Mouse (Mus musculus) retina, adult 2 months (tissue): ENCODE data around the gene Ptpn11.
"Not testable (repeated sequence)": the region's sequence is repeated elsewhere in the genome, so short reads cannot be mapped to it uniquely, and the experiment has no call there.

ENCODE experiments used
- DNase-seq: peaks from one replicate; pipeline ENCODE4 v3.0.0-alpha.2; 2012; ENCODE audit warnings: low read depth, low spot score

Gene Ptpn11

DNA sequence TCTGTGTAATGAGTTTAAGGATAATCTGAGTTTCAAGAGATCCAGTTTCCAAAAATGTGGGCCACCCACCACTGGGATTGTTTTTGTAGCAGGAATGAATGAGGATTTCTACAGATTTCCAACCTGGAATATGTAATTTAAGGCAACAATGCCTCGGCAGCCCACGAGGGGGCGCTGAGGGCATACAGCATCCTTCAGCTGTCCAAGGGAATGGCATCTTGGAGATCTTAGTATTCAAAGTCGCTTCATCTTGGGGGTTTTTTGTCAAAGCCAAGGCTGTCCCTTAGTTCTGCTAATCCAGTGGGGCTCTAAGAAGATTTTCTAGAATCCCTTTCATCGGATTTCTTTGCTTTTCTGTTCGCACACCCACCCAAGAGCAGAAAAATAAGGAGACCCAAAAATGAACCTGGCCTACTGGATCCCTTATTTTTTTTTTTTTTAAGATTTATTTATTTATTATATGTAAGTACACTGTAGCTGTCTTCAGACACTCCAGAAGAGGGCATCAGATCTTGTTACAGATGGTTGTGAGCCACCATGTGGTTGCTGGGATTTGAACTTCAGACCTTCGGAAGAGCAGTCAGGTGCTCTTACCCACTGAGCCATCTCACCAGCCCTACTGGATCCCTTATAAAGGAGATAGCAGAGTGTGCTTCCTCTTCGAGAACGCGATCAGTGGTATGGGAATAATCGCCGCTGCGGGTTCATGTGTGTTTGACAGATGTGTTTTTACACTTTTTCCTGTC is 24.4 kb upstream of the Ptpn11 start:
- DNase-seq: no peak

DNA sequence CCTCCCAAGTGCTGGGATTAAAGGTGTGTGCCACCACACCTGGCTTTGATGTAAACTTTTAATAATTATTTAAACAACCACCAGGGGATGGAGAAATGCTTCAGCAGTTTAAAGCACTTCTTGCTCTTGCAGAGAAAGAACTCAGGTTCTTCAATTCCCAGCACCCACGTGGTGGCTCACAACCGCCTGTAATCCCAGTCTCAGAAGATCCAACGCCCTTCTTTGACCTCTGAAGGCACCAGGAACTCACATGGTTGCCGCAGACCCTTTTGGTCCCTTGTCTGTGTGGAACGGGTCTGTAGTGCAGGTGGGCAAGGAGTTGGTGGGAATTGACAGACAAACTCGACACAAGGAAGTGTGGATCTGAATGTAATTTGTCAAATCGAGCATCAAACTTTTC is 23.5 kb upstream of the Ptpn11 start:
- no peak for DNase-seq

DNA sequence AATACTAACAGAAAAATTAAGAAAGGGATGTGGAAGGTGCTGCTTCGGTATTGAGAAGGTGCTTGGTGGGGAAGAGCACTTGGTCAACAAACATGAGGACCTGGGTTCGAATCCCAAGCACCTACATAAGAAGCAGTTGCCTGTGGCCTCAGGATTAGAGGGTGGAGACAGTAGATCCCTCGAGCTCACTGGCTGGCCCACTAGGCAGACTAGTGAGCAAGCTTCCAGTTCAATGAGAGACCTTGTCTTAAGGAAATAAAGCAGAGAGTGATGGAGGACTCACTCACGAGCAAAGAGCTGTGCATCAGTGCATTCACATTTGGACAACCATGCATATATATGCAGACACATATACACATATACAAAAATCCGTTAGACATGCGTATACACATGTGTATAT is 20.9 kb upstream of the Ptpn11 start:
- no peak for DNase-seq

DNA sequence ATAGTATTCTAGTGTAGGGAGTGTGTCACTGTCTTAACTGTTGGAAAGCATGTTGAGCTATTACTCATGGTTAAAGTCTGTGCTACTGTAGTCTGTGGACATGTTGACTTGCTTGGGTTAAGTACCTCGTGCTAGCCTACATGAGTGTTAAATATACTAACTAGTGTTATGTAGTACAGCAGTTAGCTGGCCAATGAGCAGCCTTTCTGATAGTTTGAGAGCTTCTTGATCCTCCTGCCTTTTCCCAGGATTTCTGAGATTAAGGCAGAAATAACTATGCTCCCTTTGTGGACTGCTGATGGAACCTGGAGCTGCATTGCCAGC is 19.4 kb upstream of the Ptpn11 start:
- no peak for DNase-seq

DNA sequence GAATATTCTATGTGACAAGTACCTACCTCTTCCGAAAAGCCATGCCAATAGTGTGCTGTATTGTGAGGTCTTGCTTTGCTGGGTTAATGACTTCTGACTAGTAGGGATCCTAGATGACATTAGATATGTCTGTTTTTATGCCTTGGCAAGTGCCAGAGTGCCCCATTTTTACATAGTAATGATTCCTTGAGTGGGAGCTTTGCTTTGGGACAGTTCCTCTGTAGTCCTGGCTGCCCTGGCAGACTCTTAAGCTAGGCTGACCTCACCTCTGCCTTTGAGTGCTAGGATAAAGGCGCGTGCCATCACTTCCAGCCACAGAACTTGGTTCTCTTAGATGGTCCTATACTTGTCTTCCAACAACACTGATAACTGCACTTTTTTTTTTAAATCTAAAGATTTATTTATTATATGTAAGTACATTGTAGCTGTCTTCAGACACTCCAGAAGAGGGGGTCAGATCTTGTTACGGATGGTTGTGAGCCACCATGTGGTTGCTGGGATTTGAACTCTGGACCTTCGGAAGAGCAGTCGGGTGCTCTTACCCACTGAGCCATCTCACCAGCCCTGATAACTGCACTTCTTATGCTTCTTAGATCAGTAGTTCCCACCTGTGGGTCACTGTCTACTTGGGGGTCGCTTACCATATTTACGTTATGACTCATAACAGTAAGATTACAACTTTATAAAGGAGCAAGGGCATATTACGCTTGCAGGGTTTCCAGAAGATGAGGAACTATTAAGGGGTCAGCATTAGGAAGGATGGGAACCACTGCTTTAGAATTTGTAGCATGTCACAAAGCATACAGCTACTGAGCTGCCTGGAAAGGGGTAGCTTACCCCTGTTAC is 18.8 kb upstream of the Ptpn11 start:
- DNase-seq: no peak

DNA sequence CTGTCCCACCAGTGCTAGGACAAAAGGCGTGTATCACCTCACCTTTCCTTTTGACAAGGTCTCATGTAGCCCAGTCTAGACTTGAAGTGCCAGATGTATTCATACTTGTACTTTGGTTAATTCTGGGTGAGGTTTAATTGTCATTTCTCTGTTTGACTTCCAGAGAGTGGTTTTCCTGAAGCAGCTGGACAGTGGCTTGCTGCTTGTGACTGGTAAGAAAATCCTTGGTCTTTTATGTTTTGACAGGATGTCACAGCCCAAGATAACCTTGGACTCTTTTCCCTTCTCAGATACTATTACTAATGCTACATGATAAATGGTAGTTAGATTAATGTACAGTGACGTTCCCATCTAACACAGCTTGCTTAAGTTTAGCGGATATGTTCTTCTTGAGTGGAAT is 15.8 kb upstream of the Ptpn11 start:
- DNase-seq: no peak

DNA sequence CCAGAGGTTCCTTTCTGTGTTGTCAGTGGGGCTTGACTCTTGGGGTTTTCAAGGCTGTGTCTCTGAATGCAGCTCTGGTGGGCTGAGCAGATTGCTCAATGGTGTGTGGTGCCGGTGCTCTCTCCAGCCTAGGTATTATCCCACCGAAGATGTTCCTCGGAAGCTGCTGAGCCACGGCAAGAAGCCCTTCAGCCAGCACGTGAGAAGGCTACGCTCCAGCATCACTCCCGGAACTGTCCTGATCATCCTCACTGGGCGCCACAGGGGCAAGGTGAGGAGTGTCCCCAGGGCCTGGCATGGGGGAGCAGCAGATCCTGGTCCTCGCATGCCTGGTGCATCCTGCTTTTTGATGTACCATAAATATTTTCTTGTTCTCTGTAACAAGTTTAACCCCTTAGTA is 15.3 kb upstream of the Ptpn11 start:
- DNase-seq: no peak

DNA sequence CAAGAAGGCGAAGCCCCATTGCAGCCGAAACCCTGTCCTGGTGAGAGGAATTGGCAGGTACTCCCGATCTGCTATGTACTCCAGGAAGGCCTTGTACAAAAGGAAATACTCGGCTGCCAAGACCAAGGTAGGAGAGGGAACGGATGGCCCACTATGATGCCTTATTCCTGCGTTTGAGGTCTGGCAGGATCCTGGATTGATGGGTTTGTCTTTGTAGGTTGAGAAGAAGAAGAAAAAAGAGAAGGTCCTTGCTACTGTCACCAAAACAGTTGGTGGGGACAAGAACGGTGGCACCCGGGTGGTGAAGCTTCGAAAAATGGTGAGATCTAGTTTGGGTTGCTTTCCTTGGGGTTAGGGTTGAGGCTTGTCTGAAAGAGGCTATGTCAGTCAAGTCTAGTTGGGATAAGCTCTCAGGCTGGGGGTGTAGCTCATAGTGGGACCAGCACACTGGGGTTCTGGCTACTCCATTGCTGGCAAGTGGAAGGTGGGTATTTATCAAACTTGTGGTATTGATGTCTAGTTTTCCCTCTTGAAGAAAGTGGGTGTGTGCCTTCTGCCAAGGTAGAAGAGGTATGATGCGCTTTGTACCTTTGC is 14.4 kb upstream of the Ptpn11 start:
- not testable (repeated sequence) for DNase-seq

DNA sequence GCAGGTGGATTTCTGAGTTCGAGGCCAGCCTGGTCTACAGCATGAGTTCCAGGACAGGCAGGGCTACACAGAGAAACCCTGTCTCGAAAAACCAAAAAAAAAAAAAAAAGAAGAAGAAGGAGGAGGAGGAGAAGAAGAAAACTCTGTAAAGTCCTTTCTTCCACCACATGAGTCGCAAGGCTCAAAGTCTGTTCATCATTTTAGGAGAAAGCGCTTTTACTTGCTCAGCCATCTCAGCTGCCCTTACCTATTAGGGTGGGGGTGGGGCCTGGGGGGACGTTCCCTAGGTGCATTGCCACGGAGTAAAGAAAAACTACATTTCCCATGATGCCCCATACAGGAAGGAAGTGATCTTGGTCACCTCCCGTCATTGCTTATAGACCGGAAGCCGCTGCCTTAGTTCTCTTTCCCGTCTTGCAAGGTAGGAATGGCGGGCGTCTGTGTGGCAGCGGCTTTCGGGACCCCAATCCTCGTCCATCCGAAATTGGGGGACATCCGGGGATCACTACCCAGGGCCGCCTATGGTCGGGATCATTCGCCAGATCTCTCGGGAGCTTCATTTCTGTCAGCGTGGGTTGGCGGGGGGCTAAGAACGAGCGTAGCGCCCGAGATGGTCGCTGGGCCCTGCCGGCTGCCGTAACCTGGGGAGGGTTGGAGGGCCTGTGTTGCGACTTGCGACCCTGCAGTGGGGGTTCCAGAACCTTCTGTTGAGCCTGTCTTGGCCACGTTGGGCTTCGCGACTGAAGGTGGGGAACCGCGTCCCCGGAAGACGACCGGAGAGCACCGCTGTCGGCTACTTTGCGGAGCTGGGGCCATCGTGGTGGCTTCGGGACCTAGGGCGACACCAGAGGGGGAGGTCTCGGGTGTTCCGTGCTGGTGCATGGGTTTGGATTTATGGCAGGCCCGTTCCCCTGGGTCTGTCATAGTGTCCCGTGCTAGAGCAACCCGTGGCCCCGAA is 13.2 kb upstream of the Ptpn11 start, which contains the start of gene Rpl6:
Gene Rpl6, plus strand, starts transcription at position 350 of the 958 bp plus-strand sequence.
- DNase-seq: peak; percentile 81

DNA sequence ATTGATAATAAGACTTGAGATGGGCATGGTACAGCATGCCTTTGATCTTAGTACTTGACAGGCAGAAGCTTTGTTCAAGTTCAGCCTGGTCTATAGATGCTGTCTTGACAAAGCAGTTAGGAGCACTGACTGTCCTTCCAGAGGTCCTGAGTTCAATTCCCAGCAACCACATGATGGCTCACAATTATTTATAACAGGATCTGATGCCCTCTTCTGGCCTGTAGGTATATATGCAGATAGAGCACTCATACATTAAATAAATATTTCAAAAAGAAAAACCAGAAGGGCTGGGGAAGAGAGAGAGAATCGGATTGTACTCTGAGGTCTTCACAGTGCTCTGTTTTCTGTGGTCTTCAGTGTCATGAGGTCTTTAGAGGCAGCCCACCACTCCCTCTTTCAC is 11.3 kb upstream of the Ptpn11 start:
- no peak for DNase-seq

DNA sequence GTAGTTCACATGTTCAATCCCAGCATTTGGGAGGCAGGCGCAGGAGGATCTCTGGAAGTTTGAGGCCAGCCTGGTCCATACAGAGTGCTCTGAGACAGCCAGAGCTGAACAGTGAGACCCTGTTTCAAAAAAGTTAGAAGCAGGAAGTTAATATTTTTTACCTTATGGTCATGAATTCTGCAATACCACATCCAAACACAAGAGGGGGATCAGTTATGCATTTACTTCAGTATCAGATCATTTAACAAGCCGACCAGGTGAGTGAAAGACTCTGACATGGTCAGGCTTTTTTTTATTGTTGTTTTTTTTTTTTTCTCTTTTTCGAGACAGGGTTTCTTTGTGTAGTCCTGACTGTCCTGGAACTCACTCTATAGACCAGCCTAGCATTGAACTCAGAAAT is 10.5 kb upstream of the Ptpn11 start:
- DNase-seq: no peak

DNA sequence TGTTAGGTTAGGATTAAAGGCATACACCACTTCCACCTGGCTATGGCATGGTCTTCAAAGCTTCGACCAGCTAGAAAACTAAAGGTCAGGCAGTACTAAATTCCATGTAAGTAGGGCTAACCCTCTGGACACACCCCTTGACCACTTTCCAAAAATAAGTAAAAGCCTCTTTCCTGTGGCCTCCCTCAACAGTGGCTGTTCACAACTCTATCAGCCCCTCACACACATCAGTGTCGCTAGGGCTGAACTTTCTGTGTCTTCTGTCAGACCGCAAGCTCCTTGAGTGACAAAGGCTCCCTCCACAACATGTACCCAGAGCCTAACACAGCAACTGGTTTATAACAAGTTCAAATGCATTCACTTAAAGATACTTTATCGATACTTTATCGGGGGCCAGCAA is 7.2 kb upstream of the Ptpn11 start:
- no peak for DNase-seq

DNA sequence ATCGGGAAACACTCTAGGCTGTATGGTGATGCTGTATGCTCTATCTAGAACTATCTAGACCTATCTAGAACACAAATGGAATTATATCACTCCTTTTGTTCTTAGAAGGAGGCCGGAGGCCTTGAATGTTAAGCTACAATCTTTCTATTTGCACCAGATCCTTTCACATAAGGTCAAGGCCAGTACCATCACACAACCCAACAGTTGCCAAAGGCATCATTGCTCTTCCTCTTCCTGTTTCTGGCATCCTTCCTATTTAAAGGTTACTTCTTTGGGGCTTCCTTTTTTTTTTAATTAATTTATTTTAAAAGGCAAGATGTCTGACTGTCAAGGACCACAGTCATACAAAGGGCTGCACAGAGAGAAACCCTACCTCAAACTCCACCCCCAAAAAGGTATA is 6.1 kb upstream of the Ptpn11 start:
- DNase-seq: no peak

DNA sequence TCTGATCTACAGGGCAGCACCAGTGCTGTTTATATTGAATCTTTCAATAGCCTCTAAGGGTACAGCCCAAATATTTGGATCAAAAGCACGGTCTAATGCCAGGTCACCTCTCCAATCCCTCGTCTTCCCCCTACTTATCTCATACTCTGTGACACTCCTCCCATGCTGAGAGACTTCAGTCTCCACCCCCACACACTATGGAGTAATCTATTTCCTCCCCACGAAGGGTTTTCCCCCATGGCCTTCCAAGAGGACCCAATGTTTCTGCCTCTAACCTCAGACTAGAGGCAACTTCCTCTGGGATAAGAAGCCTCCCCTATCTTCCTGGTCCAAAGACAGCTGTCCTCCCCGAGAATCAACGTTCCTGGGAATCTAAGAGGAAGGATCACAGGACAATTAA is 5.6 kb upstream of the Ptpn11 start:
- no peak for DNase-seq

DNA sequence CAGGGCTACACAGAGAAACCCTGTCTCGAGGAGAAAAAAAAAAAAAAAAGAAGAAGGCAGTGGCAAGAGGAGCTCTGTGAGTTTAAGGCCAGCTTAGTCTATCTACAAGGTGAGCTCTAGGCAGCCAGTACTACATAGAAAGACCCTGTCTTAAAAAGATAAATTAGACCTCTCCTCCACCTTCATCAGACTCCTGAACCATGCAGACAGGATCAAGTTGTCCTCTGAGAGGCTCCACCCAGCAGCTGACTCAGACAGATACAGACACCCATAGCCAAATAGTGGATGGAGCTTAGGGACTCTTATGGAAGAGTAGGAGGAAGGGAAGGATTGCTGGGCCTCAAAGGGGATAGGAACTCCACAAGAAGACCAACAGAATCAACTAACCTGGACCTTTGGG is 3.0 kb upstream of the Ptpn11 start:
- DNase-seq: no peak

DNA sequence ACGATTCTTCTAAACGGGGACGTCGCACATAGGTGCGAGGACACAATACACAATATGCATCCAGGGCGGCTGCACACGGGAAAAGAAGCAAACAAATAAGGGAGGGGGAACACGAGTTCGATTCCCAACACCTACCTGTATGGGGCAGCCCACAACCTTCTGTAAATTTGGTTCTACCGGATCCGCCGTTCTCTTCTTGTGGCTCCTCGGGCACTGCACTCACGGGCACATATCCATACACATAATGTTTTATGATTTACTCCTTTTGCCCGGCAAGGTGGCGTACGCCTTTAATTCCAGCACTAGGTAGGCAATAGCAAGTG is 348 bp upstream of the Ptpn11 start:
- DNase-seq: no peak

DNA sequence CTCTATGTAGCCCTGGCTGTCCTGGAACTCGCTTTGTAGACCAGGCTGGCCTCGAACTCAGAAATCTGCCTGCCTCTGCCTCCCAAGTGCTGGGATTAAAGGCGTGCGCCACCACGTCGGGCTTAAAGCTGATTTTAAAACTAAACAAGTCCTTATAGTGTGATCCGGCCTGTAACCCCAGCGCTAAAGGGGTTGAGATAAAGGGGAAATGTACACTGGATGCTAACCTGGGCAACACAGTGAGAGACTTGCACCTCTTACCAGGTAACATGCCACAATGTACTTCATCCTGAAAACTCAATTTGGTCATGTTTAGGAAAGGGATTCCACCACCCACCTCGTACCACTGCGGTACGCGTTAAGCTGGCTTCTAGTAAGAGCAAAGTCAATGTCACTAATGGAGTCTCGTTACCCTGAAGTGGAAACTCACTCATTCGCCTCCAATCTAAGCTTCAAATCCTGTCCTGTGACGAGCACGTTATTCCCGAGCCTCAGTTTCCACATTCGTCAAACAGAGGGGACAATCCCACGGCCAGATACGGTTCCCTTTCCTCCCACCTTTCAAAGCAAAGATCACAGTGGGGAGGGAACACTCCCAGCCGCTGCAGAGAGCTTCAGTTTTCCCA is 874 bp downstream of the Ptpn11 start:
- DNase-seq: no peak

DNA sequence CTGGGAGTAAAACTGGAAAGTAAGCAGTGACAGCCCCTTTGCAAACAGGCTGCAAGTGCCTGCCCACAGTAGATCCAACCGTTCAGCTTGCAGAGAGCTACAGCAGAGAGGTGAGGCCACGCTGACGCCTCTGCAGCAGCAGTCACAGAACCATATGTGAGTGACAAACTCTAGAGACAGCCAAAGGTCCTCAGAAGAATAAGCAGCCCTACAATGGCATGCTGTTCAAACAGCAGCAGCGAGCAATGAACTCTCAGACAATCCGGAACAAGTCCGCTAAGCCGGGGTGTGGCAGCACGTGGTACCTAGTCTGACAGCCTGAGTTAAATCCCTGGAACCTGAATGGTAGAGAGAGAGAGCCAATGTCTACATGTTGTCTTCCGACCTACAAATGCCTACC is 2.0 kb downstream of the Ptpn11 start:
- DNase-seq: no peak

DNA sequence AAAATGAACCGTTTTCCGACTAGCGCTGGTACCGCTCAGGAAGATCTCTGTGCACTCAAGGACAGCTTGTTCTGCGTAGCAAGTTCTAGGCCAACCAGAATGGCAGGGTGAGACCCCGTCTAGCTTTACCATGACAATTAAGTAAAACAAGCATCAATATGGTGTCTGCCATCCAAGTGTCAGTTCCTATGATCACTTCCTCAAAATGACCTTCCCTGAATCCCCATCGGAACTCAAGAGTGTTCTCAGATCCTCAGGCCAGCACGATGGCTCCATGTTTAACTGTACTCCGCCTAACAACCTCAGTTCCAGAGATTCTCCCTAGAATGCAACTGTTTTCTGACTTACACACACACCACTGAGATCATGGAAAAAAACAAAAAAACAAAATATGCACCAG is 2.9 kb downstream of the Ptpn11 start:
- DNase-seq: no peak

DNA sequence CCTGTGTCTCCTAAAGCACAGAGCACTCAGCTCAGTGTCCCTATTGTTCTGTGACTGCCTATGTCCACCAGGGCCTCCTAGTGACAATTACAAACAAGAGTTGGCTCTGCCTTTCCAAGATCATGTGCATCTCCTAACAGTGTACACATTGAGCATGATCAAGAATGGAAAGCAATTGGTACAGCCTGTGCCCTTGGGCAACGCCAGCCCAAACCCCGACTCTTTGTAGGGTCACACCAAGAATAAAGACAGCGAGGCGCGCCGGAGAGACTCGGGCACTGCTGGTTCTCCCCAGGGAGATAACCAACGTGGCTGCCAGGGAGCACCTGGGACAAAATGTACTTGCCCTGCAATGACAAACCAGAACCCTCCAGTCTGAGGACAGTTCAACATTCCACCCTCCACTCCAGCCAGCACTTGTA is 3.6 kb downstream of the Ptpn11 start:
- no peak for DNase-seq

DNA sequence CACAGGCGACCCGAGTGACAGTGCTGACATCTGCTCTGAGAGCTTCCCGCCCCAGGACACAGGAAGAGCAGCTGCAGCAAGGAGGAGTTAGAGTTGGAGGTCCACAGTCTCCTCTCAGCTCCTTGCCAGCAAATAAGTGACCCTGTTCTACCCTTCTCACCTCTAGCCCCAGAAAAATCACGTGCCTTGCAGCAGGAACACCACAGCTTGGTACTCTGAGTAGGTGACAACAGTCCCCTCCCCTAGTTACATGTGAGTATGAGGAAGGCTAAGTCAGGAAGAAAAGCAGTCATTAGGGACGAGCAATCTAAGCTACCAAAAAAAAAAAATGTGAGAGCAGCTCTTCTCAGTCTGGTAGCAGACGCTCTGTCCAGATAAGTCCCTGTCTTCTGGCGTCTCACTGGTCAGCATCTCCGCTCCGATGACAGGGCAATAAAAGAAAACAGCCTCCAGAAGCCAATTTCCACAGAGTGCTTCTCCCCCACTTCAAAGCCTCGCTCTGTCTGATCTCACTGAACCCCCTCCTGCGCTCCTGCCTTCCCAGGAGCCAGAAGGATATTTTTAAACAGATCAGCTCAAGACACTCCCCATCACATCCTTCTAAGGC is 6.1 kb downstream of the Ptpn11 start:
- no peak for DNase-seq
